Mouse (Mus musculus) CD4-positive, CD25-positive, alpha-beta regulatory T cell, adult 4 months (primary cell): ENCODE measurements around the gene Ttc39a. TPM values are rescaled to one million over a fixed set of nuclear protein-coding genes. Genes with fewer than 3 reads are reported as not detected.

Experiments
- ATAC-seq: one replicate; pipeline ENCODE4 v1.8.0; 2017
- polyA plus RNA-seq, 2 experiments: library from polyadenylated mRNA; unstranded; fragments of 100-300 nt; shearing (Covaris generic); gene quantifications; one replicate each; pipeline ENCODE4 v1.2.1; 2017

Ttc39a gene
- polyA plus RNA-seq, 2 experiments from 2014 or later = not detected

DNA sequence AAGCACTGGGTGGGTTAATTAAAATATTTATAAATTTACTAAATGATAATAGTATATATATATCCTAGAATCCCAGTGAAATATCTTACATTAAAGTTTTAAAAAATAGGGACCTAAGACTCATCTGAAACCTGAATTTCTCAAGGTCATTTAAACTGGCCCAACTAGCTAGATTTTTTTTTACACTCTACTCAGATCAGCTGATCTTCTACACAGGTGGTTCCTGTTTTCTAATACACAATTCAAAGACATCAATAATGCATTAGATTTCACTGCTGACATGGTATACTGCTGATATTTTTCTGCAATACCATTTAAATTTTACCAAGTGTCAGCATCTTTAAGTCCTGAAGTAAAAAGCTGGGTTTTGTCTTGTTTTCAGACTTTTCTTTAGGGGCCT lies 57.5 kb downstream of the Ttc39a start:
- no peak for ATAC-seq

- ATAC-seq = no peak
Observed at GRCm38 (mm10) chr4:109467687-109468086, 61.3 kb downstream of the Ttc39a start.

- ATAC-seq = no peak
Observed at GRCm38 (mm10) chr4:109471606-109472005, 65.2 kb downstream of the Ttc39a start.

DNA sequence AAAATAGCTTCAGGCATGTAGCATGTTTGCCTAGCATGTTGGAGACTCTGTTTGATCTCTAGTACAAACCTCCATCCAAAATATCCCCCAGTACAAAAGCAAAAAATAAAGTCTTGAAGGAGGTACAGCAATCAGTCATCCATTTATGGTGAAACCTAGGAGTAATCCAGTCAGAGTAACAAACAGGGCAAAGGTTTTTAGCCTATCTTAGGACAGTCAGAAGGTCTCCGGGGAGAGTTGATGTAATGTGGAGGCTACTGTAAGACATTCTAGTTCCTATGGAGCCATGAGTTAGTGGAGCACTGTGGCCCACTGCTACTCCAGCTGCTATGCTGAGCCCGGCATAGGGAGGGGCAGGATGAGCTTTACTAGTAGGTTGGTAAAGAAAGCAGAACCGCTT lies 66.1 kb downstream of the Ttc39a start:
- no peak for ATAC-seq

- ATAC-seq = no peak
Observed at GRCm38 (mm10) chr4:109475078-109475477, 68.7 kb downstream of the Ttc39a start.

GRCm38 (mm10) chr4:109475577-109476553 lies 69.4 kb downstream of the Ttc39a start:
- ATAC-seq = peak; percentile 53

GRCm38 (mm10) chr4:109476554-109477014 lies 70.2 kb downstream of the Ttc39a start:
- ATAC-seq = peak; percentile 74

- ATAC-seq = no peak
Observed at GRCm38 (mm10) chr4:109477454-109477853, 71.0 kb downstream of the Ttc39a start.

- no peak for ATAC-seq
Observed at GRCm38 (mm10) chr4:109481424-109481823, 75.0 kb downstream of the Ttc39a start.

DNA sequence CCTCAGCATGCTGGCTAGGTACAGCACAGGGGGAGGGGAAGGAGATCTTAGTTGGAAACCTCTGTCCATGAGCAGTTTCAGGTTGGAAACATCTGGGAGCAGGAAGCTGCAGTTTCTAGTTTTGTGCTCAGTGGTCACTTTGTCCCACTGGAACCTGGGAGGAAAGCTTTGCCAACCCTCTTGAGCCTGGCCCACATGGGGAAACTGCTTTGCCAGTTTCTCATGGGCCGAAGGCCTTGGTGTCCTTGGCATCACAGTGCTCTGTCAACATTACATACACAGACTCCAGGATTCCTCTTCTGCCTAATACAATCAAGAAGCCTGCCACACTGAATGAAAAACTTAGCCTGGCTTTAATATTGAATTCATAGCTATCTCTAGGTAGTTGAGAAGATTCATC lies 76.3 kb downstream of the Ttc39a start:
- ATAC-seq = no peak

DNA sequence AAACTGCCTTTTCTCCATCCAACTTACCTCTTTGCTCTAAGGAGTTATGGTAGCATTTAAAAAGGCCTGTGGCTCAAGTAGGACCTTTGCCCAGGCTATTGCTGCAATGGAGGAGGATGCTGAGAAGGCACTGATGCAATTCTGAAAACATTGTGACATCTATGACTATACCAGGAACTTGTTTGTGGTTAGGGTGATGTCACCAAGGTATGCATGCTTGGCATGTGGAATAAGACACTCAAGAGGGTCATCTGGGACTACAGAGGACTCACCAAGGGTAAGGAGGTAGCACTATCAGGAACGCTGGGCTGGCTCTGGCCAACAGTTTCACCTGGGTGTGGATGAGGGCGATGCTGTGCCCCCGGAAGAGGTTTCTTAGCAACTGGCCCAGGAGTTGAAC lies 78.2 kb downstream of the Ttc39a start, which contains the start of gene Rnf11:
Gene Rnf11, minus strand, starts transcription at position 108 of the 400 bp plus-strand sequence.
- no peak for ATAC-seq

DNA sequence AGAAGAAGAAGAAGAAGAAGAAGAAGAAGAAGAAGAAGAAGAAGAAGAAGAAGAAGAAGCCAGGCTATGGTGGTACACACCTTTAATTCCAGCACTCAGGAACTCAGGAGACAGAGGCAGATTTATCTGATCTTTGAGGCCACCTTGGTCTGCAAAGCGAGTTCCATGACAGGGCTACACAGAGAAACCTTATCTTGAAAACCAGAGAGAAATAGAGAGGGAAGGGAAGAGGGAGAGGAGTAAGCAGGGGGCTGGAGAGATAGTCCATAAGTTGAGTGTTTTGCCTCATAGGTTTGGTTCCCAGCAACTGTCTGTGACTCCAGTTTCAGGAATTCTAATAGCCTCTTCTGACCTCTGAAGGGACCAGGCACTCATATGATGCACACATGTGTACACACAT lies 82.4 kb downstream of the Ttc39a start:
- no peak for ATAC-seq

DNA sequence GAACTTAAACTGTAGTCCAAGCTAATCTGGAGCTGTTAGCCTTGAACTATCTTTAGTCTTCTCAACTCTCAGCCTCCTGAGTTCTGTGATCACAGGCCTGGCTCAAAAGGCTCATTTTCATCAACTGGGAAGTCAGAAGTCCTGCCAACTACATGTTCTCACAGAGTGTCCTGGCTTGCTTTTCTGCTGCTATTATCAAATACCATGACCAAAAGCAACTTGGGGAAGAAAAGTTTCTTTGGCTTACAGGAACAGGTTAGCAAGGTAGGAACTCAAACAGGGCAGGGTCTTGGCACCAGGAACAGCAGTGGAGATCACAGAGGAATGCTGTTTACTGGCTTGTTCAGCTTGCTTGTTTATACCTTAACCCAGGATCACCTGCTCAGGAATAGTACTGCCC lies 87.2 kb downstream of the Ttc39a start:
- no peak for ATAC-seq

Other genes with a start within 250 kb of the Ttc39a start
- gene Osbpl9, start 204.4 kb upstream of the Ttc39a start, polyA plus RNA-seq = 100 to 1,000 TPM in 1 of 2 experiments, 10 to 100 TPM in 1; 99.7 to 109 TPM
- gene Calr4, start 172.1 kb upstream of the Ttc39a start, polyA plus RNA-seq = not detected
- 10 to 100 TPM; 77.7 to 82.2 TPM for gene Eps15, start 126.4 kb upstream of the Ttc39a start, polyA plus RNA-seq
- 1 to 10 TPM; 3.6 to 6.7 TPM for gene Rnf11, start 78.1 kb downstream of the Ttc39a start, polyA plus RNA-seq
- not detected for gene 4930522H14Rik, start 124.7 kb downstream of the Ttc39a start, polyA plus RNA-seq